Mouse (Mus musculus) v-Abl transformed pro-B cells (cell line): Measurements from ENCODE around the gene Rpl23a.

Experiments
- in situ Hi-C, 2 experiments: fragments of 400-800 bp; cut with MboI; formaldehyde crosslinking; loops; one replicate each; pipeline ENCODE4 v1.15.1; 2025; ENCODE audit not compliant: unreplicated experiment in 2 of 2

The Rpl23a gene

GRCm38 (mm10) chr11:78182961-78183844 lies at the start of gene Rpl23a:
Rpl23a (minus strand) TSS chr11:78183584.
- in situ Hi-C loops = no loop called here

- in situ Hi-C loops = no loop called here
Observed at GRCm38 (mm10) chr11:78231518-78231917, 48.1 kb upstream of the Rpl23a start.

DNA sequence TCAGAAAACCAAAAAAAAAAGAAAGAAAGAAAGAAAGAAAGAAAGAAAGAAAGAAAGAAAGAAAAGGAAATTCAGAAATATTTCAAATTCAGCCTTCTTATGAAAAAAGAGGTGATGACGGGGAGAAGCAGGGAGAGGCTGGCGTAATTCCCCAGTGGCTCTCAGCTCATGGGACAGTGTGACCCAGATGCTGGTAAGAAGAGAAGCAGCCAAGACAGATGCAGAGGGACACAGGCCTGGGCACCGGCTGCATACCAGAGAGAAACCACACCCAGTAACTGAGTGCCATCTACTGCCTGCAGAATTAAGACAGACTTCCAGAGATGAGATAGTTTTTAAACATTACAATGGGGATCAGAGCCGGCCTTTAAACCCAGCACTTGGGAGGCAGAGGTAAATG lies 40.2 kb upstream of the Rpl23a start:
- in situ Hi-C loops = no loop called here

GRCm38 (mm10) chr11:78215709-78216317 lies 32.4 kb upstream of the Rpl23a start:
- in situ Hi-C loops = no loop called here

DNA sequence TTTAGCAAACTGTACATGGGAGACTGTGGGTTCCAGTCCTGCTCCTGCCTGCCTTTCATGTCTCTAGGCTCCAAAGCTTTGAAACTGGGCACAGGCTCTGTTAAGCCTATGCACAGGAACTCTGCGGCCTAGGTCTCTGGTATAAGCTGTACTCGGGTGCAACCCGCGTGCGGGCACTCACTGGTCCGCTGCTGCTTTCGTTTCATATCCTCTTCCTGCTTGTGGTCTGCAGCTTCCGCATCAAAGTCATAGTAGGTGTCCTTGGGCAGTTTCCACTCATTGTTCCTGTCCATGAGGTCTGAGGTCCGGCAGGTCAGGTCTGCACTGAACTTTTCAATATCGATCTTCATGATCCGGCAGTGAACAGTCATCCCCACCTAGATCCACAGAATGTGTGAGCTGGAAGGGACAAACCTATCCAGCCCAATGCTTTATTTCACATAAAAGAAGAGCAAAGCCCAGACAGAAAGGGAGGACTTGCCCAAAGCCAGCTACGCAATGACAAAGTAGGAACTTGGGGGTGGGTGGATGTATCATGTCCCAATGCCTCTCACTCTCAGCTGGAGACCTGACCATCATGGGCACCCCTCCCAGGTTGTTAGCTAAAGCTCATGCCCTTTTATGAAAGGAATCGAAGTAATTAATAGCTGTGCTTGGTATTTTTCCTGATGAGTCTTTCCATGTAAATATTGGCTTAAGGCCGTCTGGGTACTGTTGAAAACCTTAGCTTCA lies 29.9 kb upstream of the Rpl23a start:
- in situ Hi-C loops = no loop called here

- in situ Hi-C loops = no loop called here
Observed at GRCm38 (mm10) chr11:78211513-78211912, 28.1 kb upstream of the Rpl23a start.

- in situ Hi-C loops = no loop called here
Observed at GRCm38 (mm10) chr11:78210615-78211014, 27.2 kb upstream of the Rpl23a start.

DNA sequence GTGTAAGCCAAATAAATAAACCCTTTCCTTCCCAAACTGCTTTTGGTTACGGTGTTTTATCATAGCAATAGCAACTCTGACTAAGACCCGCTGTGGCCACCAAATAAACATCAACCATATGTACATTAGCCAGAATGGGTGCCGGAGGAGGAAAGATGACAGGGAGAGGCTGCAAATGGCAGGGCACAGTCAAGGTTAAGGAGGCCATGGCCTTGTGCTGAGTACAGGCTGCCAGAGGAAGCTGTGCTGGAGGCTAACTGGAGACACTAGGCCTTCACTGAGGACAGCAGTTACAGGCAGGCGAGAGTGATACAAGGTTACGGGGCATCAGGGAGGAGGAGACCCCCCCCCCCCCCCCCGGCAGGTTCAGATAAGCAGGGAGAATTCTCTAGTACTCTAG lies 26.5 kb upstream of the Rpl23a start:
- in situ Hi-C loops = no loop called here

DNA sequence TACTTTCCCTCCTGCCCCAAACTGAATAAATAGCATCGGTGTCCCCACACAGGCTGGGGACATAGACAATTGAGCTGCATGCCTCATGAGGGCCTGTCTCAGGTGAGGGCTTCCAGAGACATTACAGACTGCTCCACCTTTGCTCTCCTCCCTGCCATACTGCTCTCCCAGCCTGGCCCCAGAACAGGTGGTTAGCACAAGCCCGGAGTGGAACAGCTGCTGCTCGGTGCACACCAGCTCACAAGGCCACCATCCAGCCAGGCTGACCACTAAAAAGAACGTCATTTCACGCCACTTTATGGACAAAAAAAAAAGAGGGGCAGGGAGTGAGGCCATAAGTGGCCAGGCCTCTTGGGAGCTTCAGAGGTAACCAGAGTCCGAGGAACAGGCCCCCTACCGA lies 23.8 kb upstream of the Rpl23a start:
- in situ Hi-C loops = no loop called here

DNA sequence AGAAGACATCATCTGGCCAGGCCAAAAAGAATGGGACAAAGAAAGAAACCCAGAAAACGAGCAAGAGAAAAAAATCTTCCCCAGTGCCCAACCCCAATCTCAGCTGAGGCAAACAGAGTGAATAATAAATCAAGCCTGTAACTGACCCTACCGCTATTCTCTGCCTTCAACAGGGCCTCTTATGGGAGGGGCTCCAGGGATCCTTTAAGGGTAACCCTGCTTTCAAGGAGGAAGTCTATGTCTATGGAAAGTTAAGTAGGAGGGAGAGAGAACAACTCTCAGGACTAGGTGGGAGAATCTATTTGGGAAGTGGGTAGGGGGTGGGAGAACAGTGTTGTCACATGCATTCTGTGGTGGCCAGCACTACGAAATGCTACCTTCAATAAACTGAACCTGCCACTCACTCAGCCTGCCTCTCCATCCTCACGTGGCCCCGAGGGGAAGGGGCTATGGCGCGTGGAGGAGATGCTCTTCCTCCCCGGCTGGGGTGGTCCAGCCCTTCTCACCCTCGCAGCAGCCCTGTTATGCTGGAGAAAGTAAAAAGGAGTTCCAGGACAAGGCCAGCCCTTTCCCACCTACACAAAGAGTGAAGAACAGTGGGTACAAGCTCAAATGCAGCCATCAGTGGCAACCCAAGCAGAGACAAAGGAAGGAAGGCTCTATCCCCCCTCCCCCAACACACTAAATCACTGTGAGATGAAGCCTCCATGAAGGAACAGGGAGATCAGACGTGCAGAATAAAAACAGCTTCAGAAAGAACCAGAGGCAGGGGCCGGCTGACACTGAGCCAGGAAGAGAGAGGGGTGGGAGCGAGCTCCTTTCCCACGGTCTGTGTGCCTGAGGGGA lies 22.2 kb upstream of the Rpl23a start:
- in situ Hi-C loops = no loop called here

GRCm38 (mm10) chr11:78204287-78204686 lies 20.9 kb upstream of the Rpl23a start:
- in situ Hi-C loops = no loop called here

DNA sequence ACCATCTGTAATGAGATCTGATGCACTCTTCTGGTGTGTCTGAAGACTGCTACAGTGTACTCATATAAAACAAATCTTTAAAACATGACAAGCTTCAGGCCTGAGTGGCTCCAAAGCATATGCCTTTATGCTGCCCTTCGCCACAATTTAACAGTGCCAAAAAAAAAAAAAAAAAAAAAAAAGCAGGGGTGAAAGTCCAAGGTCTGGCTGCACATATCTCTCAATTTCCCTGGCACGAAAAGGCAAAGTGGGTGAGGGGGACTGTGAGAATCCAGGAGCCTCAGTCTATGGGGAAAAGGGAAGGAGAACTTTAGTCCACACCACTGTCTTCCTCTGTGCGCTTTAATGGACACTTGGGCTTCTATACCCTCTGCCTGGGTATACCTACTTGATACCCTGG lies 19.0 kb upstream of the Rpl23a start:
- in situ Hi-C loops = no loop called here

DNA sequence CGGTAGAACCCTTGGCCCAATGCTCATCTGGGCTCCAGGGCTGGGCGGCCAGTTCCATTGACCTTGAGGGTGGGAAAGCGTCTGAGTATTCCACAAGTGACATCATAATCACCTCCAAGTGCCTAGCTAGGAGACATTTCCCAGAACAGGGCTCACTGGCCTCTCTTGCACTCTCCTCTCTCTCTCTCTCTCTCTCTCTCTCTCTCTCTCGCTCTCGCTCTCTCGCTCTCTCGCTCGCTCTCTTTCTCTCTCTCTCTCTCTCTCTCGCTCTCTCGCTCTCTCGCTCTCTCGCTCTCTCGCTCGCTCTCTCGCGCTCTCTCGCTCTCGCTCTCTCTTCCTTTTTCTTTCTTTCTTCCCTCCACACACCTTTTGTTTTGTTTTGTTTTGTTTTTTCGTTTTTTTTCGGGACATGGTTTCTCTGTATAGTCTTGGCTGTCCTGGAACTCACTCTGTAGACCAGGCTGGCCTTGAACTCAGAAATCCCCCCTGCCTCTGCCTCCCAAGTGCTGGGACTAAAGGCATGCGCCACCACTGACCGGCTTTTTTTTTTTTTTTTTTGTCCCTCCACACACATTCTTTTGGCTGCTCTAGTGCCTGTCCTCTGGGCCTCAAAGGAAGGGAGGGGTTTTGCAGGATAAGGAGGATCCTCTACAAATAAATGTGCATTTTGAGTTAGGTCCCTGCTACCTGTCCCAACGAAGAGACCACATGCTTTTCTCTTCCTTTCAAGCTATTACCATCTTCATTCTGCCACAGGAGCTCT lies 11.9 kb upstream of the Rpl23a start:
- in situ Hi-C loops = no loop called here

GRCm38 (mm10) chr11:78194411-78195100 lies 11.2 kb upstream of the Rpl23a start:
- in situ Hi-C loops = no loop called here

DNA sequence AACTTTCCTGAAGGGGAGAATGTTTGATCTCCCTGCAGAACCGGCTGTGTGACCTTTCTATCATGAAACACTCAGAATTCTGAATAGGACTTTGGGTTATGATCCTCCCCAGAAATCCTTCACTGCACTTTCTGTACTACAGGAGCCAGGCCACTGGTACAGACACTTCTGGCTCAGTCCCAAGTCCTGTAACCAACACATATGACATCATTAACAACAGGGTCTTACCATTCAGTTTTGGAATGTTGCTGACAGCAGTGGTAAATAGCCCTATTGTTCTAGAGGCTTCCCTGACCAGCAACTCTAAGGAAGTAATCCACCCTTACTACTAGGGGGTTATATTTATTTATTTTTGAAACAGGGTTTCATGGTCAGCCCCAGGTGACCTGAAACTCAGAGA lies 9.7 kb upstream of the Rpl23a start, which contains the start of gene Proca1:
Proca1 (plus strand) TSS at position 280 of the 400 bp plus-strand sequence.
- in situ Hi-C loops = no loop called here

DNA sequence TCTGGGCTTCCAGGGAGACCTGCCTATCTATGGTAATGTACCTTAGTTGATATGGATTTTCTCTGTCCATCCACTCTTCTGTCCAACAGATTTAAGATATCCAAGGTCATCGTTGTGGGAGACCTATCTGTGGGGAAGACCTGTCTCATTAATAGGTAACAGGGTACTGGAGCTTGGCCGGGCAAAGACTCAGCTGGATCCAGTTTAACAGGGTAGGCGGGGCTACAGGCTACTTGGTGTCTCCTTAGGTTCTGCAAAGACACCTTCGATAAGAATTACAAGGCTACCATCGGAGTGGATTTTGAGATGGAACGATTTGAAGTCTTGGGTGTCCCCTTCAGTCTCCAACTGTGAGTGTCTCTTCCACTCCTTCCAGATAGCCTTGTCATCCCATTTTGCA lies 6.7 kb upstream of the Rpl23a start:
- in situ Hi-C loops = no loop called here

DNA sequence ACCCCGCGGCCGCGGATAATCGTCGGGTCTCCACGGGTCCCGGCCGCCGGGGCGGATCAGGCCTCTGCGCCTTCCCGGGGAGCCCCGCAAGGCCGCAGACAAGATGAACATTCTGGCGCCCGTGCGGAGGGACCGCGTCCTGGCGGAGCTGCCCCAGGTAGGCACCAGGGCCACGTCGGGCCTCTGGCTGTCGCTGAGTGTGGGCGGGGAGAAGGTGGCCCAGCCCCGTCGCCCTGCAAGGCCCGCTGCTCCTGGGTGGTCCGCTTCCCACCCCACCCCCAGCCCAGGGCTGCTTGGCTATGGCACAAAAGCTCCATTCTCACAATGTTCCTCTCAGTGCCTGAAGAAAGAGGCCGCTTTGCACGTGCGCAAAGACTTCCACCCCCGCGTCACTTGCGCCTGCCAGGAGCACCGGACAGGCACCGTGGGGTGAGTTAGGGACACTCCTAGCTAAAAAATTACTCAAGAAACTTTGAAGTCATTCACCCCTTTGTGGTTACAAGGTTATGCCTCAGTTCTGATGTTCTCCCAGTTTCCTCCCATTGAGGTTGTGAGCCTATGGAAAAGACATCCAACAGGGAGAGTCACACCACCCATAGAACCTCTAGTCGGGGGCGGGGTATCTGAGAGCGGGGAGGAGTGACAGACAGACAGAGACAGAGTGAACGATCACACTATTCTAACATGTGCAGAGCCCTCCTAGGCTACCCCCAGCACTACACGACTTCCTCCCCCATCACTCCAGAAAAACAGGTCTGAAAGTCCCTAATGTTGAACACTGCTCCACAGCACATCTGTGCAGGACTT lies 6.1 kb upstream of the Rpl23a start:
- in situ Hi-C loops = no loop called here
